12 mouse cellular contexts compared by ENCODE assay signal in genomic region chr12:40434101-40434500, GRCm38 (mm10). TPM values are rescaled to one million over a fixed set of nuclear protein-coding genes. Genes with fewer than 3 reads are reported as not detected.
DNase-seq lines count a peak whose midpoint lies in the region; ATAC-seq and TF ChIP-seq lines count a peak whose summit lies in the region.
"Had no signal": no experiment of that assay in that cellular context is flagged by ENCODE, and none has a peak within 500 bp of the region (broad histone marks: within the 10 kb centered on the region; RNA-seq: fewer than 3 reads in every experiment).

No protein-coding gene starts in this region.

- no peak overlapping the region for H3K4me3 ChIP-seq in heart, embryonic 16.5 days (ENCODE audit: low read length)
- no peak overlapping the region for H3K4me3 ChIP-seq in lung, embryonic 14.5 days (ENCODE audit: low read depth, low read length)
- H3K4me3 ChIP-seq in thymus, adult 2 months (ENCODE audit: control insufficient read depth, insufficient read depth, low read length) = no peak overlapping the region

- no peak overlapping the region for H3K9ac ChIP-seq in heart, embryonic 16.5 days (ENCODE audit: low read length)
- H3K9ac ChIP-seq in lung, embryonic 14.5 days = no peak overlapping the region

- H3K27ac ChIP-seq in heart, embryonic 16.5 days (ENCODE audit: low read length) = no peak overlapping the region
- no peak overlapping the region for H3K27ac ChIP-seq in lung, embryonic 14.5 days (ENCODE audit: low read depth)
- H3K27ac ChIP-seq in thymus, adult 2 months (ENCODE audit: control insufficient read depth, insufficient read depth, low read length) = no peak overlapping the region
- H3K27ac ChIP-seq: macrophage had no signal

- peak; percentile 54 for DNase-seq in adrenal gland, adult 2 months
- DNase-seq in adrenal gland, adult 8-10 months = no peak
- DNase-seq in heart, adult 8-10 months (ENCODE audit: low spot score) = no peak
- DNase-seq in lung, embryonic 14.5 days = peak; percentile 75
- DNase-seq in lung, adult 18-20 months = no peak
- peak; percentile 60 for DNase-seq in lung, postnatal 36 days
- DNase-seq in thymus, adult 2 months = no peak
- DNase-seq: cerebellum, adult 11 months; liver; right cerebral cortex, adult 18-20 months had no signal

- ATAC-seq in heart, embryonic 16.5 days (replicated peaks; ENCODE audit: extremely low read depth, insufficient read depth, low FRiP score) = no peak
- no peak for ATAC-seq in lung, embryonic 14.5 days (ENCODE audit: insufficient read depth)

- H3K36me3 ChIP-seq in heart, embryonic 16.5 days (ENCODE audit: control insufficient read depth, insufficient read depth) = no peaks in the 10 kb centered on the region
- no peaks in the 10 kb centered on the region for H3K36me3 ChIP-seq in lung, embryonic 14.5 days (ENCODE audit: insufficient read depth)
- no peaks in the 10 kb centered on the region for H3K36me3 ChIP-seq in thymus, adult 2 months (ENCODE audit: control insufficient read depth, insufficient read depth, low read length)

- 29% methylated on average over 3 of the region's 3 CpGs for WGBS in heart, embryonic 16.5 days
- WGBS in lung, embryonic 14.5 days = 30% methylated on average over 3 of the region's 3 CpGs
- WGBS in thymus, adult 2 months = 91% methylated on average over 3 of the region's 3 CpGs

- H3K9me3 ChIP-seq in heart, embryonic 16.5 days (replicated peaks; ENCODE audit: control insufficient read depth, low read length) = no peaks in the 10 kb centered on the region
- H3K9me3 ChIP-seq in lung, embryonic 14.5 days (ENCODE audit: low read depth, low read length) = no peaks in the 10 kb centered on the region

- H3K4me1 ChIP-seq in heart, embryonic 16.5 days (ENCODE audit: control insufficient read depth, insufficient read depth, low read length) = peaks cover 22% of the 10 kb centered on the region
- H3K4me1 ChIP-seq in lung, embryonic 14.5 days (ENCODE audit: insufficient read depth) = peaks cover 12% of the 10 kb centered on the region
- H3K4me1 ChIP-seq in thymus, adult 2 months (replicated peaks; ENCODE audit: control insufficient read depth, insufficient read depth, low read length) = no peaks in the 10 kb centered on the region

- no peak for TF ChIP-seq CTCF in lung, embryonic 14.5 days (IDR thresholded peaks at IDR 0.05; ENCODE audit: low read depth)
- no peak for TF ChIP-seq CTCF in thymus, adult 2 months (IDR thresholded peaks at IDR 0.05; ENCODE audit: borderline replicate concordance, control insufficient read depth, extremely low read depth, insufficient read depth, low read length, poor library complexity)

- no peak for TF ChIP-seq POLR2A in thymus, adult 2 months (IDR thresholded peaks at IDR 0.05; ENCODE audit: control insufficient read depth, extremely low read depth, insufficient read depth, low read length, poor library complexity)

- H3K27me3 ChIP-seq in heart, embryonic 16.5 days (ENCODE audit: control insufficient read depth, insufficient read depth, low read length) = no peaks in the 10 kb centered on the region
- H3K27me3 ChIP-seq in lung, embryonic 14.5 days (ENCODE audit: insufficient read depth, low read length) = no peaks in the 10 kb centered on the region
- no peaks in the 10 kb centered on the region for H3K27me3 ChIP-seq in thymus, adult 2 months (ENCODE audit: control insufficient read depth, insufficient read depth, low read length)

- 0 out of 2 replicates have a peak overlapping the region, but pooled peaks have one; percentile 19 for H3K4me2 ChIP-seq in heart, embryonic 16.5 days (ENCODE audit: low read depth, low read length)
- no peak overlapping the region for H3K4me2 ChIP-seq in lung, embryonic 14.5 days

RNA-seq across cellular contexts. Expression of gene Zfp277, which starts 11.6 kb away (rescaled TPM):
- total RNA-seq in adrenal gland, adult 2 months (2021) = 10 to 100 TPM; 14.2 to 16.3 TPM
- 2.0 and 2.1 TPM in 2 replicates for polyA plus RNA-seq in adrenal gland, adult 2 months (2012; rRNA removed)
- total RNA-seq in adrenal gland, adult 8-10 months (2022) = 10 to 100 TPM; 17.9 to 20.4 (median 19.4) TPM
- 28.0 and 28.4 TPM in 2 replicates for polyA plus RNA-seq in heart, embryonic 16.5 days (2015; fragmentation: Nextera tagmentation; extraction: Ambion mirVana)
- 10 to 100 TPM; 10.3 to 12.3 (median 11.0) TPM for total RNA-seq in heart, adult 8-10 months (2022)
- polyA plus RNA-seq in lung, embryonic 14.5 days (2014; fragmentation: Nextera tagmentation; extraction: Ambion mirVana) = 45.5 and 46.7 TPM in 2 replicates
- polyA plus RNA-seq in thymus, adult 2 months (2012; rRNA removed) = 5.6 and 8.6 TPM in 2 replicates

RNA-seq across cellular contexts. Expression of gene Dock4, which starts 11.7 kb away (rescaled TPM):
- 10 to 100 TPM; 14.5 to 15.5 TPM for total RNA-seq in adrenal gland, adult 2 months (2021)
- polyA plus RNA-seq in adrenal gland, adult 2 months (2012; rRNA removed) = 4.3 and 4.7 TPM in 2 replicates
- total RNA-seq in adrenal gland, adult 8-10 months (2022) = 10 to 100 TPM; 17.5 to 29.9 (median 24.6) TPM
- polyA plus RNA-seq in heart, embryonic 16.5 days (2015; fragmentation: Nextera tagmentation; extraction: Ambion mirVana) = 6.4 and 9.6 TPM in 2 replicates
- total RNA-seq in heart, adult 8-10 months (2022) = 10 to 100 TPM in 3 of 4 experiments, 1 to 10 TPM in 1; 9.1 to 11.4 (median 10.9) TPM
- polyA plus RNA-seq in lung, embryonic 14.5 days (2014; fragmentation: Nextera tagmentation; extraction: Ambion mirVana) = 24.2 and 28.9 TPM in 2 replicates
- polyA plus RNA-seq in thymus, adult 2 months (2012; rRNA removed) = 2.0 and 2.3 TPM in 2 replicates

Comparison
In these comparisons a context has a peak if more than half of its experiments do, and no peak if none do; other contexts are left out.
1. DNase-seq: peak in adrenal gland, adult 2 months (single experiment), lung, embryonic 14.5 days (single experiment) and lung, postnatal 36 days (single experiment); none in adrenal gland, adult 8-10 months (single experiment), heart, adult 8-10 months (single experiment), lung, adult 18-20 months (0 of 2) and thymus, adult 2 months (single experiment).